Mouse (Mus musculus) hindbrain, embryonic 12.5 days (tissue): ENCODE data around the gene Astl. TPM values are rescaled to one million over a fixed set of nuclear protein-coding genes. Genes with fewer than 3 reads are reported as not detected.
"Not testable (repeated sequence)": the region's sequence is repeated elsewhere in the genome, so short reads cannot be mapped to it uniquely, and the experiment has no call there.

ENCODE experiments used
- ATAC-seq: fragments of 200-750 bp; cut with Nextera tagmentation; 2 replicates; pipeline ENCODE4 v1.8.0; 2017; ENCODE audit warnings: moderate TSS enrichment; ENCODE audit not compliant: low FRiP score
- H3K27ac ChIP-seq: fragments of 300-500 bp; sonication (generic); 2 replicates; pipeline ENCODE4 v1.5.1; 2016; ENCODE audit warnings: mild to moderate bottlenecking
- H3K27me3 ChIP-seq: fragments of 300-500 bp; sonication (generic); 2 replicates; pipeline ENCODE4 v1.6.1; 2016; ENCODE audit warnings: mild to moderate bottlenecking
- H3K36me3 ChIP-seq: fragments of 300-500 bp; sonication (generic); 2 replicates; pipeline ENCODE4 v1.6.1; 2016; ENCODE audit warnings: mild to moderate bottlenecking
- H3K4me1 ChIP-seq: fragments of 300-500 bp; sonication (generic); 2 replicates; pipeline ENCODE4 v1.6.1; 2016
- H3K4me2 ChIP-seq: fragments of 300-500 bp; sonication (generic); replicated peaks from 2 replicates; pipeline ENCODE4 v1.6.1; 2016; ENCODE audit warnings: mild to moderate bottlenecking
- H3K4me3 ChIP-seq: fragments of 300-500 bp; sonication (generic); 2 replicates; pipeline ENCODE4 v1.5.1; 2016; ENCODE audit warnings: mild to moderate bottlenecking
- H3K9ac ChIP-seq: fragments of 300-500 bp; sonication (generic); 2 replicates; pipeline ENCODE4 v1.6.1; 2016; ENCODE audit warnings: mild to moderate bottlenecking, moderate library complexity
- H3K9me3 ChIP-seq: fragments of 300-500 bp; sonication (generic); replicated peaks from 2 replicates; pipeline ENCODE4 v1.6.1; 2016; ENCODE audit warnings: mild to moderate bottlenecking
- WGBS: fragments of 180-500 bp; shearing (Covaris S2); methylation state at CpG from one replicate; pipeline ENCODE4 v1.1.7; 2016; 5-methylcytosine and 5-hydroxymethylcytosine counted together
- polyA plus RNA-seq: library from polyadenylated mRNA; unstranded; fragments of >200 nt; fragmentation: Nextera tagmentation; extraction: Ambion mirVana; gene quantifications from 2 replicates; pipeline ENCODE4 v1.2.1, GENCODE M21; 2016

Gene Astl
- not detected in 2 replicates for polyA plus RNA-seq

GRCm38 (mm10) chr2:127338416-127338815 is at the start of gene Astl:
Gene Astl (plus strand): TSS chr2:127338639.
- Histone ChIP-seq H3K36me3 (no peaks in the 10 kb centered on the region), H3K4me2 (0 out of 2 replicates have a peak within 1 kb of the TSS, but pooled peaks have one; percentile 4), H3K9me3 (no peaks in the 10 kb centered on the region), H3K9ac (no peak within 1 kb of the TSS), H3K27ac (no peak within 1 kb of the TSS), H3K4me3 (no peak within 1 kb of the TSS), H3K27me3 (peaks cover 53% of the 10 kb centered on the region), H3K4me1 (peaks cover 15% of the 10 kb centered on the region)
- 90% methylated on average over 4 of the region's 4 CpGs for WGBS
- no peak for ATAC-seq

GRCm38 (mm10) chr2:127292250-127292649 is 46.2 kb upstream of the Astl start:
- Histone ChIP-seq H3K36me3 (peaks cover 67% of the 10 kb centered on the region), H3K9ac (no peak overlapping the region), H3K4me3 (no peak overlapping the region), H3K9me3 (no peaks in the 10 kb centered on the region), H3K27me3 (no peaks in the 10 kb centered on the region), H3K27ac (no peak overlapping the region), H3K4me1 (no peaks in the 10 kb centered on the region), H3K4me2 (no peak overlapping the region)
- WGBS = 85% methylated on average over 4 of the region's 4 CpGs
- ATAC-seq = no peak

DNA sequence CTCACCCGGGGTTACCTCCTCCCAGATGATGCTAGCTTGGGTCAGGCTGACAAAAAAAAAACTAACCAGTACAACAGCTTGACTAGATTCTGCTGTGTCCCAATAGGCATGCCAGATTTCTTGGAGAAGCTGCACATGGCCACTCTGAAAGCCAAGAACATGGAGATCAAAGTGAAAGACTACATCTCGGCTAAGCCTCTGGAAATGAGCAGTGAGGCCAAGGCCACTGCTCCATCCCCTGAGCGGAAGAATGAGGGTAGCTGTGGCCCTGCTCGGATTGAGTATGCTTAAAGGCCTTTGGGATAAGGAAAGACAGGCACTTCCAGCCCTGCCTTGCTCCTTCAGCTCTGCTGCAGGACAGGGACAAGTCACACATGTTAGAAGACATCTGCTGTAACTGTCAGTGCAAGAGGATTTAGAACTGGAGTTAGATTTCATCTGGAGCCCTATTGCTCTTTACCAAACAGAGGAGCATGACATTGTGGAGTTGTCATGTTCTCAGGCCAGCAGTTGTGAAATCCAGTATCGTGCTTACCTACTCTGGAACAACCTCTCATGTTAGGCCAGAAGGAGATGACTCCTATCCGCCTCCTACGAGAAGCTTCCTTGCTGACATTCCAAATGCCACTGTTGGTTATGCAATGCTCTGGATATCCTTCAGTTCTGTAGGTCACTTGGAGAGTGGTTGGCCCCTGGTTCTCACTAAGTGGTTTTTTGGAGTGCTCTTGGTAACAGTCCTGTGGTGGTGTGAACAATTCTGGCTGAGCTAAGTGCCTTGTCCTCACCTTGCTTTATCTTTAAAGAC is 41.2 kb upstream of the Astl start:
- Histone ChIP-seq H3K27me3 (no peaks in the 10 kb centered on the region), H3K9me3 (no peaks in the 10 kb centered on the region), H3K9ac (no peak overlapping the region), H3K27ac (no peak overlapping the region), H3K4me2 (no peak overlapping the region), H3K4me1 (no peaks in the 10 kb centered on the region), H3K36me3 (peaks cover 80% of the 10 kb centered on the region), H3K4me3 (no peak overlapping the region)
- no peak for ATAC-seq
- WGBS = 94% methylated on average over 7 of the region's 7 CpGs

DNA sequence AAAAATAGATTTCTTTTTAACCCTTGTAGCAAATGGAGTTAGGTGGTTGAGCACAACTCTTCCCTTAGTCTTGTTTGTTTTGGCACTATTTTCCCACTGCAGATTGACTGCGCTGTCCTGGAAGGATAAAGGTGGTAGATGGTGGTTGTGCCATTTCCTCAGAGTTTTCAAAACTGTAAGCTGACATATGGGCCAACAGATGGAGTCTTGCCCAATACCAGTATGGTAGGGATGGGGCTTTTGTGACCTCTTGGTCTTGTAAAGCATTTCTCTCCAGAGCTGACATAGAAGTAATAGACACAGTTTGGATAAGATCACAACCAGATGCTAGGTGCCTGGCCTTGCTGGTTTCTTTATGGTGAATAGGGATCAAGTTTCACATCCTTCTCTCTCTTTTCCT is 40.4 kb upstream of the Astl start:
- WGBS = 95% methylated on average over 1 of the region's 1 CpGs
- no peak overlapping the region for H3K4me3 ChIP-seq
- peaks cover 73% of the 10 kb centered on the region for H3K36me3 ChIP-seq
- H3K27me3 ChIP-seq = no peaks in the 10 kb centered on the region
- no peak overlapping the region for H3K27ac ChIP-seq
- no peak for ATAC-seq
- H3K9me3 ChIP-seq = no peaks in the 10 kb centered on the region
- H3K4me1 ChIP-seq = no peaks in the 10 kb centered on the region
- no peak overlapping the region for H3K9ac ChIP-seq
- no peak overlapping the region for H3K4me2 ChIP-seq

DNA sequence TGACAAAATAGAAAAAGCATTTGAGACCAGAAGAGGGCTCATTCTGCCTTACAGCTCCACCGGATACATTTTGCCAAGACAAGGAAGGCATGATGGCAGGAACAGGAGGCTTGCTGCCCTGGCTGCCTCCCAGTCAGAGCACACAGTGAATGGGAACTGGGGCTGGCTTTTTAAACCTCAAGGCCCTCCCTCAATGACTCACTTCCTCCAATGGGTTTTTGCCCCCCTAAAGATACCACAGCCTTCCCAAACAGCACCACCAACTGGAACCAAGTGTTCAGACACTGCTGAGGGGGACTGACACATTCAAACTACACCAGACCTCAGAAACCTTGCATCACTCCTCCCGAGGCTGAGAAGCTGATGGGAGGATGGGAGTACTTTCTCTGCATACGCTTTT is 37.7 kb upstream of the Astl start:
- Histone ChIP-seq H3K4me1 (no peaks in the 10 kb centered on the region), H3K36me3 (peaks cover 52% of the 10 kb centered on the region), H3K27ac (no peak overlapping the region), H3K4me2 (no peak overlapping the region), H3K9ac (no peak overlapping the region), H3K9me3 (no peaks in the 10 kb centered on the region), H3K4me3 (no peak overlapping the region), H3K27me3 (no peaks in the 10 kb centered on the region)
- WGBS = 88% methylated on average over 3 of the region's 3 CpGs
- ATAC-seq = no peak

- H3K9ac ChIP-seq = no peak overlapping the region
- no peak for ATAC-seq
- 93% methylated on average over 3 of the region's 3 CpGs for WGBS
- no peaks in the 10 kb centered on the region for H3K9me3 ChIP-seq
- H3K27me3 ChIP-seq = no peaks in the 10 kb centered on the region
- no peak overlapping the region for H3K4me2 ChIP-seq
- no peaks in the 10 kb centered on the region for H3K4me1 ChIP-seq
- H3K36me3 ChIP-seq = peaks cover 40% of the 10 kb centered on the region
- no peak overlapping the region for H3K4me3 ChIP-seq
- H3K27ac ChIP-seq = no peak overlapping the region
Observed at GRCm38 (mm10) chr2:127301883-127302282, 36.6 kb upstream of the Astl start.

DNA sequence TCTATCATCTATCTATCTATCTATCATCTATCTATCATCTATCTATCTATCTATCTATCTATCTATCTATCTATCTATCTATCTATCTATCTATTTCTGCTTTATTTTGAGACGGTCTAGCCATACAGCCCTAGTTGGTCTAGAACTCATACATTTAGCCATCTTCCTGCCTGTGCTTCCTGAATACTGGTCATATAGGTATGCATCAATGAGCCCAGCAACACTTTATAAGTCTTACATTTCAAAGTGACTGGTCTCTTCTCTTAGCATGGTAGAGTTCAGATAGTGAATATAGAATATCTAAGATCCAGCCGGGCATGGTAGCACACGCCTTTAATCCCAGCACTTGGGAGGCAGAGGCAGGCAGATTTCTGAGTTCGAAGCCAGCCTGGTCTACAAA is 34.2 kb upstream of the Astl start:
- H3K27me3 ChIP-seq, H3K4me2 ChIP-seq, H3K27ac ChIP-seq, H3K9ac ChIP-seq, ATAC-seq, H3K9me3 ChIP-seq, H3K4me3 ChIP-seq, H3K4me1 ChIP-seq: not testable (repeated sequence)
- WGBS = 93% methylated on average over 4 of the region's 4 CpGs
- peaks cover 18% of the 10 kb centered on the region for H3K36me3 ChIP-seq

DNA sequence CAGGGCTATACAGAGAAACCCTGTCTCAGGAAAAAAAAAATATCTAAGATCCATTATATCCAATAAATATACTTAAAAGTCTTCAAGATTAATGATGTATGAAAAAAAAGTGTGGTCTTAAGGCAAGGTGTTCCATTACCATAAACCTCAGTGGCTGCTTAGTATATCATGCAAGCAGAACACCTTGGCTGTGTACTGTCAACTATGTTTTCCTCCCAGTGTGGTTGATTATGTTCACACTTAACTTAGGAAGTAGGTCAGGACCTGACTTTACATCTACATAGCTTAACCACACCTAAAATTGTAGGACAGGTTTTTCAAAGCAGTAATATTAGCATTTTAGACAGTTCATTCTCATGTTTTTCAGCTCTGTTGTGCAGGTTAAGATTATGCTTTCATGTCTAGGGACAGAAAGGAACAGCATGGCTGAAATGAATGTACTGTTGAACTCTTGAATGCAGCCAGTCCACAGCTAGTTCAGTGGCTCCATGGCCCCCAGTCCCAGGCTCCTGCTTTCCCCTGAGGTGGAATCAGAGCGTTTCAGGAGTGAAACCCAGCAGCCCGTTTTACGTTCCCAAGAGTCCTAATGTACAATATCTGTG is 33.7 kb upstream of the Astl start:
- no peaks in the 10 kb centered on the region for H3K27me3 ChIP-seq
- H3K4me2 ChIP-seq = no peak overlapping the region
- H3K4me1 ChIP-seq = no peaks in the 10 kb centered on the region
- peaks cover 13% of the 10 kb centered on the region for H3K36me3 ChIP-seq
- no peak overlapping the region for H3K27ac ChIP-seq
- 81% methylated on average over 3 of the region's 3 CpGs for WGBS
- H3K4me3 ChIP-seq = no peak overlapping the region
- H3K9ac ChIP-seq = no peak overlapping the region
- no peak for ATAC-seq
- no peaks in the 10 kb centered on the region for H3K9me3 ChIP-seq

DNA sequence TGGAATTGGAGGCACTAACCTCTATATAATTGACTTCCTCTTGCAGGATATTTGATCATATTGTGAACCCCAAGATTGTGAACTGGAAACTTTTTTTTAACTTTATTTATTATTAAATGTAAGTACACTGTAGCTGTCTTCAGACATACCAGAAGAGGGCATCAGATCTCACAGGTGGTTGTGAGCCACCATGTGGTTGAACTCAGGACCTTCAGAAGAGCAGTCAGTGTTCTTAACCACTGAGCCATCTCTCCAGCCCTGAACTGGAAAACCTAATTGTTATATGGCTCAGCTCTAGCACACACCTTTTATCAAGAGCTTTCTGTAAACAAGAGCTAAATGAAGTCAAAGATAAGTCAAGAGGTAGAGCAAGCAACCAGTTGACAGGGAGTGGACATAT is 32.3 kb upstream of the Astl start:
- no peaks in the 10 kb centered on the region for H3K27me3 ChIP-seq
- no peak overlapping the region for H3K9ac ChIP-seq
- peaks cover under 1% of the 10 kb centered on the region; the same call in 1 of the 2 replicates for H3K36me3 ChIP-seq
- H3K4me1 ChIP-seq = no peaks in the 10 kb centered on the region
- ATAC-seq = no peak
- H3K4me3 ChIP-seq = no peak overlapping the region
- no peak overlapping the region for H3K27ac ChIP-seq
- H3K9me3 ChIP-seq = no peaks in the 10 kb centered on the region
- no peak overlapping the region for H3K4me2 ChIP-seq

GRCm38 (mm10) chr2:127307179-127307578 is 31.3 kb upstream of the Astl start:
- Histone ChIP-seq H3K4me3 (no peak overlapping the region), H3K4me1 (no peaks in the 10 kb centered on the region), H3K27ac (no peak overlapping the region), H3K4me2 (no peak overlapping the region), H3K36me3 (no peaks in the 10 kb centered on the region), H3K27me3 (no peaks in the 10 kb centered on the region), H3K9ac (no peak overlapping the region), H3K9me3 (no peaks in the 10 kb centered on the region)
- no peak for ATAC-seq
- WGBS = 41% methylated on average over 3 of the region's 3 CpGs

GRCm38 (mm10) chr2:127308660-127309059 is 29.8 kb upstream of the Astl start:
- 95% methylated on average over 2 of the region's 2 CpGs for WGBS
- H3K4me3 ChIP-seq = no peak overlapping the region
- no peak for ATAC-seq
- no peaks in the 10 kb centered on the region for H3K4me1 ChIP-seq
- no peaks in the 10 kb centered on the region for H3K27me3 ChIP-seq
- H3K4me2 ChIP-seq = no peak overlapping the region
- H3K9ac ChIP-seq = no peak overlapping the region
- no peak overlapping the region for H3K27ac ChIP-seq
- no peaks in the 10 kb centered on the region for H3K9me3 ChIP-seq
- no peaks in the 10 kb centered on the region for H3K36me3 ChIP-seq

GRCm38 (mm10) chr2:127310246-127310645 is 28.2 kb upstream of the Astl start:
- H3K4me1 ChIP-seq = no peaks in the 10 kb centered on the region
- no peak for ATAC-seq
- no peak overlapping the region for H3K9ac ChIP-seq
- no peaks in the 10 kb centered on the region for H3K36me3 ChIP-seq
- no peaks in the 10 kb centered on the region for H3K27me3 ChIP-seq
- WGBS = 57% methylated on average over 2 of the region's 2 CpGs
- H3K9me3 ChIP-seq = no peaks in the 10 kb centered on the region
- H3K27ac ChIP-seq = no peak overlapping the region
- no peak overlapping the region for H3K4me3 ChIP-seq
- no peak overlapping the region for H3K4me2 ChIP-seq

DNA sequence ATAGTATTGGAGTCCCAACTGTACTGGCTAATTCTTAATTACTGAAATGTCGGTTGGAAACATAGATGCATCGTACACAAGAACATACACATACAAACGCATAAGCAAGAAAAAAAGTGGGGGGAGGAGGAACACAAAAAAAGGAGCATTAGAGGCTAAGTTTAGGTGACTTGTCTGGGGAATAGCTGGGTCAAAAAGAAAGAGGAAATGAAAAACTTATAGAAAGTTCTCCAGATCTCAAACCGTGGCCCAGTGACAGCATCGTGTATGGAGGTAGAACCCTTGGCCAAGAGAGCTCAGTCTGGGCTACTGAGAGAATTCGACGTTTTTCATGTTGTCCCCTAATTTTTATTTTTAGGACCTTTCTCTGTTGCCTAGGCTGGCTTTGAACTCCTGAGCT is 27.8 kb upstream of the Astl start:
- Histone ChIP-seq H3K27ac (no peak overlapping the region), H3K27me3 (no peaks in the 10 kb centered on the region), H3K4me2 (no peak overlapping the region), H3K4me1 (no peaks in the 10 kb centered on the region), H3K4me3 (no peak overlapping the region), H3K9ac (no peak overlapping the region), H3K9me3 (no peaks in the 10 kb centered on the region), H3K36me3 (no peaks in the 10 kb centered on the region)
- ATAC-seq = no peak
- WGBS = 91% methylated on average over 7 of the region's 7 CpGs
